Mouse (Mus musculus): ENCODE results near the gene Lfng.

Lfng gene

GRCm38 (mm10) chr5:140594846-140595245, 12.3 kb upstream of the Lfng start:
- DNase-seq (ENCODE audit: low read depth), result no peak

DNA sequence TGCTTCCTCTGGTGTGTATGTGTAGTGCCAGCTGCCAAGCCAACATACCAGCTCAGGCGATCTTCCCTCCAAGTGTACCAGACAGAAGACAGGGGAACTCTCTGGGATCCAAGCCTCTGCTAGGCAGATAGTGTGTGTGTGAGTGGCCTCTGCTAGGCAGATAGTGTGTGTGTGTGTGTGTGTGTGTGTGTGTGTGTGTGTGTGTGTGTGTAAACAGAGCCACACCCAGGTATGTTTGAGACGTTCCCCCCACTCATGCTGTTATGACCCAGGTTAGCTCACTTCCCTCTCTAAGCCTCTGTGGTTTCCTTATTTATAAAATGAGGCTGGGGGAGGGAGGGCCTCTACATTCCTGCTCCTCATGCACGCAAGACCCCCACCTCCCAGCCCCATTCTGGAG, 10.7 kb upstream of the Lfng start:
- DNase-seq (ENCODE audit: low read depth), result no peak

DNA sequence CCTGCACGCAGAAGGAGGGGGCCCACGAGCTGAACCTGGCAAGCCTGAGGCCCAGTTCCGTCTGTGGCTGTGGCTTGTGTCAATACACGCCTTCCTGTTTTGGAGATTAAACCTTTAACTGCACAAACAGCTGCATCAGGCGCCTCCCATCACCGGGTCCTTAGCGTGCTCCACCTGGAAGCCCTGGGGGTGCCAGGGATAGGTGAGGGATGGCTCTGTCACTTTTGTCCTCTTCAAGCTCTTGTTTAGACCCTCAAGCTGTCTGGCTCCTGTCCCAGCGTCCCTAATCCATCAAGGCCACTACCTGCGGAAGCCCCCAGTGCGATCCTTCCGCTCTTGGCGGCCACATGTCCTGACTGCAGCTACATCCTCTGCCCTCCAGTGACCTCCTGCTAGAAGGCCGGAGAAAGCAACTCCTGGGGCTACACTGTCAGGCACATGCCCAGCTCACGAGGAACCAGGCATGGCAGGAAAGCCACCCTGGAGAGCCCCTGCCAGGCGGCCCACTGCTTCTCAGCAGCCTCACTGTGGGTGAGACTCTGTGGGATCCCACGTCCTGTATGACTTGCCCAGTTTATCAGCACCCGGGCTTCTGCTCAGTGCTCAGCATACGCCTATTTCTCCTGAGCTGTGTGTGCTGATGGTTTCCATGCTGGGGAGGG, 10.1 kb upstream of the Lfng start:
- DNase-seq (ENCODE audit: low read depth), result no peak

DNA sequence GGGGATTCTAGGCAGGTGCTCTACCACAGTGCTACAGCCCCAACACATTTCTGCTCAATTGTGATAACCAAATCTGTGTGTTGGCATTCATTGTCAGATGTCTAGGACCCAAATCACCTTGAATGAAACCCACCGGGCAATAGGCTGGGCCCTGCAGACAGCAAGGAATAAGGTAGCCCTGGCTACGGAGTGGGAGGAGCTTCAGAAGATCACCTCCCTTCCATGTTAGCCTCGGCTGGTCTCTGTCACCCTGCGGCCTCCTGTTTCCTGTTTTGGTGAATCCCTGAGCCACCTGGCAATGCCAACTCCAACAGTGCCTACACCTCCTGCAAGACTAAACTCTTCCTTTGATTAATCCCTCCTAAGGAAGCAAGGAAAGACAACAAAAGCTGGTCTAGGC, 9.3 kb upstream of the Lfng start:
- DNase-seq (ENCODE audit: low read depth), result no peak

DNA sequence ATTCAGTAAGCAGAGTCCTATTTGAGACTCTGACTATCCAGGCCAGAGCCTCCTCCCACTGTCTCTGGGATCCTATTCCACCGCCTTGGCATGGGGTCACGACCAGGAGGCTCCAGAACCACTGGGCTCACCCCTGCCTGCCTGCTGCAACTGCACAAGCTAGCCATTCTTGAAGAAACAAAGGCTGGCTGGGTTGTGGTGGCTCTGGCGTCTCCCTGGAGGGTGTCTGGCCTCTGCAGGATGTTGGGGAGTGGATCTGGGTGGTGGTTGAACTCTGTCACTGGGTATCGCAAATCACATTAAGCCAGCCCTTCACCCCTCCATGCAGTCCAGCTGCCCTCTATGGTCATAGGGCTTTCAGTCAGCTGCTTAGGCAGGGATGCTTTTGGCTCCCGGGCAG, 7.2 kb upstream of the Lfng start:
- DNase-seq (ENCODE audit: low read depth), result no peak

DNA sequence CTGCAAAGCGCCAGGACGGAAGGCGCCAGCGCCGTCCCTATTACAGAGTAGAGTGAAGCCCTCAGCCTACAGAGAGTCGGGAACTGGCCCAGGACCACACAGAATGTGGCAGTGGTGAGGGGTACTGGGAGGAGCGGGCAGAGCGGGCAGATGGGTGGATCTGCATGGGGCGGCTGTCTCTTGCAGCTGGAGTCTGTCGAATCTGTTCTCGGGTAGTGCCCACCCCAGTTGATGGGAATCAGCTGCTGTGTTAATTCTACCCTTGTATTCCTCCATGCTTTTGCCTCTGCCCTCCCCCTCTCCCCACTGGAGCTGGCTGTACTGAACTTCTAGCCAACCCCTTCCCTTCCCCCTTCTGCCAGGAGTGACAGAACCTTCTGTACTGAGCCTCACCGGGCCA, 5.4 kb upstream of the Lfng start:
- no peak for DNase-seq (ENCODE audit: low read depth)

DNA sequence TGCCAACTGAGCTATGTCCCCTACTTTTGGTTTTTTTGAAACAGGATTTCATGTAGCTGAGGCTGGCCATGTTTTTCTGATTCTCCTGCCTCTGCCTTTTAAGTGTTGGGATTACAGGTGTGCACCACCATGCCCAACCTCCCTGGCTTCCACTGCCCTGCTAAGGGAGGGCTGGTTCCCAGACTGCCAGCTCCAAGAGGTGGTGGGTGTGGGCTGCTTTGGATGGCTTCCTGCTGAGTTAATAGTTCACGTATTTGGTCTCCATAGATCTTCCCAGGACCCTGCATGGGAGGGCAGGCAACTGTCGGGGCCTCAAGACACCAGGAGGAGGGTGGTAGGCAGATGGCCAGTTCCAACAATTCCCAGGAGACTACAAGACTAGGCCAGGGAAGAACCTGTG, 4.6 kb upstream of the Lfng start:
- DNase-seq (ENCODE audit: low read depth), result no peak

GRCm38 (mm10) chr5:140604386-140604785, 2.7 kb upstream of the Lfng start:
- no peak for DNase-seq (ENCODE audit: low read depth)

GRCm38 (mm10) chr5:140605228-140605627, 1.9 kb upstream of the Lfng start:
- DNase-seq (ENCODE audit: low read depth), result no peak

DNA sequence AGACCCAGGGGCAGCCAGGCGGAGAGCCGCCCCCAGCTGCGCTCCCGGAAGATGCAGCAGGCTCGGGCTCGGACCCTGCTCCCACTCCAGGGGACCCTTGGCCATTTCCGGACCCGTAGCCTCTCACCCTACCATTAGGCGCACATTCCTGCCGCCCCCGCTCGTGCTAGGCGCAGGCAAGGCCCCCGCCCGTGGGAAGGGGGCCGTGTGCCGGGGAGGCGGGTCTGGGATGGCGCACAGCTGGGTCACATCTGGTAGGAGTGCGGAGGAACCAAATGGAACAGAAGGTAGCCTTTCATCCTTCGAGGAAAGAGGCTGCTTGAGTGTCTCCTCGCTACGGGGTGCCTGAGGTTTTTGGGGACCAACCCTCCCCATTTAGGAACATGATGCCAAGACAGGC, 734 bp upstream of the Lfng start:
- no peak for DNase-seq (ENCODE audit: low read depth)

DNA sequence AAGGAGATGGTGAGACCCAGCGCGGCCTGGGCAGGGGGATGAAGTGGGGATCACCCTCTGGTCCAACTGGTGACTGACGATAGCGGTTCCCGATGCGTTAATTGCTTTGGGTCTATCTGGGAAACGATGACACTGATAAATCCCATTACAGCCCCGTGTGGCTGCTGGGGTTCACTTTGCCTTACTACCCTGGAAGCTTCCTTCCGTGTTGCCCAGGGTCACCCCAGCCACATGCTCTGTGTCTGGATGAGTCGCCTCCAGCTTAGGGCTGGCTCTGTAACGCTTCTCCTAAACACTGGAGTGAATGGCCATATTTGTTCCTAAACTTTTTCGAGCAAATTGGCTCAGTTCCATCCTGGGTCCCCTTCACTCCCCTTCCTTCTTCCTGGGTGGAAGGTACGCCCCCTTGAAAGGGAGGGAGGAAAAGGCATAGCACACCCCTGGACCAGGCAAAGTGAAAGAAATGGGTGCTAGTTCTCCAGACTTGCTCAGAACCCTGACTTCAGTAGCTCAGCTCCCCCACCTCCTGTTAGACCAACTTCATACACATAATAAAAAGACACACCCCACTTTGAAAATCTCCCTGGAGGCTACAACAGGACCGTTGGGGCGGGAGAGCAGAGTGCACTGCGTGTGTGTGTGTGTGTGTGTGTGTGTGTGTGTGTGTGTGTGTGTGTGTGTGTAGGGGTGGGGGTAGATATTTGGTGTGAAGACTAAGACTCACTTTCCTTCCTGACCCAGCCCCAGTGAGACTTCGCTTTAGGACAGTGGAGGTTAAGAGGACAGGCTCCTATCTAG, 915 bp downstream of the Lfng start:
- DNase-seq (ENCODE audit: low read depth), result peak; percentile 54

- DNase-seq (ENCODE audit: low read depth), result no peak
Measured at GRCm38 (mm10) chr5:140608634-140609015, 1.5 kb downstream of the Lfng start.

- DNase-seq (ENCODE audit: low read depth), result no peak
Measured at GRCm38 (mm10) chr5:140609511-140610272, 2.6 kb downstream of the Lfng start.

DNA sequence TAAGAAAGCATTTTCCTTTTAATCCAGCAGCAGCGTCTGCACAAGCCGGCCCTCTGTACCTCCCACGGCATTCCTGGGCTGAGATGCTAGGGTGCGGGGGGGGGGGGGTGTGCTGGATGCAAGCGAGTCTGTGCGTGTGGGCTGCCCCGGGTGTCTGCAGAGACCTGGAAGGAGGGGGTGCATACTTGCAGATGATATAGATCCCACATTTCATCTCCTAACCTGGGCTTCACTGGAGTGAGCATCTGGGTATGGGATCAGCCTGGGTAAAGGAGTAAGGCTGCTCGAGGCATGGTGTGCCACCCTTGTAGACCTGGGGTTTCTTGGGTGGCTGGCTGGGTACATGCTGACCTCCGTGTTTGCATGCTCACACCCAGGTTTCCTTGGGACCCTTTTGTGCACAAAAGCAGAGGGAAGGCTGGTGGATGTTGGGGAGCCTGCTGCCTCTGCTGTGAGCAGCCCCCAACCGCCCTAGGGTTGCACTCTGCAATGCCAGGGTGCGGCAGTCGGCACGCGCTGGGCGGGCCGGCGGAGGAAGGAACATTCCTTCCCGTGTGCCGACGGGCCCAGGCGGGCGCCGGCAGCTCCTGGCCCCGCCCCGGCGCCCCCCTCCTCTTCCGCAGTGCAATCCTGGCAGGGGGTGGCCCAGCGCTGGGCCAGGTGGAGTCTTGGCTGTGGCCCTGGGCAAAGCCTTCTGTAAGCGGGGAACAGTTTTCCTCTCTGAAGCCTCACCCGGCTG, 3.3 kb downstream of the Lfng start:
- no peak for DNase-seq (ENCODE audit: low read depth)

DNA sequence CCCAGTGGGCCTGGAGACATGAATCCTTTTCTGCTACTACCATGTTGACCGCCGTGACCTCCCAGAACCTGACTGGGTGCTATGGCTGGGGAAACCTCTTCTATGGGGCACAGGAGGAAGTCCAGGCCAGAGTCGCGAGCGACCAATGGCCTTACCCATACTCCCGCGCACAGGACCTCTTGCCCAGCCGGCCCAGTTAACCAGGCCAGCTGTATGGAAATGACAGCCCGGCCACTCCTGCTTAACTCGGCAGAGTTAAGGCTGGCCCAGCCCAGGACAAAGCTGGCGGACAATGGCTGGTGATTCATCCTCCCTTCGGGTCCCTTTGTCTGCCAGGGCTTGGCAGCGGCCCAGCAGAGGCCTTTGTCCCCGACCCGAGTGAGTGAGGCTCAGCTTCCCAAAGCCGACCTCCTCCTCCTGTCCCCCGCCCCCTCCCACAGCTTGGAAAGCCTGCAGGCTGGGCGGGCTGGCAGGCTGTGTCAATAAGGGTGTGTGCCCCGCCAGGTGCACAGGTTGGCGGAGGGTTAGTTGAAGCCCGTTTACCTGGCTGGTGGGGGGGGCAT, 4.0 kb downstream of the Lfng start:
- no peak for DNase-seq (ENCODE audit: low read depth)

GRCm38 (mm10) chr5:140611611-140612185, 4.6 kb downstream of the Lfng start:
- no peak for DNase-seq (ENCODE audit: low read depth)

DNA sequence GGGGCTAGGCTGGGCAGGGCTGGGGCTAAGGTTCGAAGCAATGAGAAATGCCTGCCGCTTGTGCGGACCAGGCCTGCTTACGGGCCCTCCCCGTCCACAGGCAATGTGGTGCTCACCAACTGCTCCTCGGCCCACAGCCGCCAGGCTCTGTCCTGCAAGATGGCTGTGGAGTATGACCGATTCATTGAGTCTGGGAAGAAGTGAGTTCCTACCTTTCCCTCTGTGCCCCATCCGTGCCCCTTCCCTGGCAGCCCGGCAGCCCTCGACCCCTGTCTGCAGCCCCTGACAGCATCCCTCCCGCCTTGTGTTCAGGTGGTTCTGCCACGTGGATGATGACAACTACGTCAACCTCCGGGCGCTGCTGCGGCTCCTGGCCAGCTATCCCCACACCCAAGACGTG, 5.1 kb downstream of the Lfng start:
- DNase-seq (ENCODE audit: low read depth), result no peak

- no peak for DNase-seq (ENCODE audit: low read depth)
Measured at GRCm38 (mm10) chr5:140614141-140614540, 7.0 kb downstream of the Lfng start.

DNA sequence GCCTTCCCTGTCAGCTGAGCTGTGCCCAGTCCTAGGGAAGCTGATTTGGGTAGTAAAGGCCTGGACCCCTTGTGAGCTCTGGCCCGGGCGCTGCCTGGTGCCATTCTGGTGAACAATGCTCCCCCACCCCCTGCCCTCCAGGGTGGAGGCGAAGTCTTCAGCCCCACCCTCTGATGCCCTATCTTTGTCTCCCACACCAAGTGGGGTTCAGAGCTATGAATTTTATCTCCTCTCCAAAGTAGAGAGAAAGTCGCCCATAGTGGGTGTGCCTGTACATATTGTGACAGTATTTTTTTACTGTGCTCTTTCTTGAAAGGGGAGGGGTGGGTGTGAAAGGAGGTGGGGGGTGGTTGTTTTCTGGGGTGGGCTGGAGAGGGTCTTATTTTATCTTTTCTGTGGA, 7.7 kb downstream of the Lfng start:
- DNase-seq (ENCODE audit: low read depth), result peak; percentile 78

- DNase-seq (ENCODE audit: low read depth), result no peak
Measured at GRCm38 (mm10) chr5:140615321-140616109, 8.4 kb downstream of the Lfng start.

DNA sequence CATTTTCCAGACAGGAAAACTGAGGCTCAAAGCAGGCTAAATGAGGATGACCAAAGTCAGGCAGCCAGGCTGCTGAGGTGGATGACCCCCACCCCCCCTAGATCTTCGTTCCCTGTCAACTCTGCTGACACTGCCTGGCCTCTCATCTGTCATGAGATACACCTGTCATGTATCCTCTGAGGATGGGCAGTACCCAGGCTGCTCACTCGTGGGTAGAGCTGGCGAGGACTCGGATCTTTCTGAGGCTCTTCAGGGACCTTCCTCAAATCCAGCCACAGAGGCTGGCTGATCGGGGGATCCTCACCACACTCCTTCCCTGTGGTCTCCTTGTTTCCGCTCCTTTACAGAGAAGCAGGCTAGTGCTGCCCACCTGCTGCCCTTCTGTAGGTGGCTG, 9.0 kb downstream of the Lfng start:
- no peak for DNase-seq (ENCODE audit: low read depth)

Measured in c-Kit-positive CD71-positive TER-119-negative erythroid progenitor cells, embryonic 14.5 days (primary cell).